Mouse (Mus musculus): ENCODE measurements around the gene Cabp7.
A peak's percentile ranks its signal among the peaks of the same experiment; 100 is the strongest.

Cabp7 gene

GRCm38 (mm10) chr11:4746733-4747132 is at the start of gene Cabp7:
Cabp7 (minus strand) TSS chr11:4746778.
- no peak for DNase-seq (ENCODE audit: low spot score in 2 of 2)

DNA sequence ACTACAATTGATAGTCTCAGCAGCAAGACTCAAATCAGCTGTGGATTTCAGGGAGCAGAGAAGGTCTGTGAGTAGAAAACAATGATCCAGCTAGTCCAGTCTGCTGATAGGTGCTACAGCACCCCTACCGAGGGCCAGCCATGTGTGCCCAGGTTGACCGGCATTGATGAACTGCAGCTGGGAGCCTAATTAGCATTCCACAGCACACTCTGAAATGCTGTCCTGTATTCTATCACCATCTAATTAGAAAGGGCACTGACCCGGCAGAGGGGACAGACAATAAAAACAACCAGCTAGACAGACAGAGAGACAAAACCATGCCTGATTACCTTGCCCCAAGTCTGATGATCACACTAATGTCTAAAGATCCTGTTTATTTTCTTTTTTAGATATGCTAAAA is 46.4 kb upstream of the Cabp7 start:
- no peak for DNase-seq (ENCODE audit: low spot score in 2 of 2)

DNA sequence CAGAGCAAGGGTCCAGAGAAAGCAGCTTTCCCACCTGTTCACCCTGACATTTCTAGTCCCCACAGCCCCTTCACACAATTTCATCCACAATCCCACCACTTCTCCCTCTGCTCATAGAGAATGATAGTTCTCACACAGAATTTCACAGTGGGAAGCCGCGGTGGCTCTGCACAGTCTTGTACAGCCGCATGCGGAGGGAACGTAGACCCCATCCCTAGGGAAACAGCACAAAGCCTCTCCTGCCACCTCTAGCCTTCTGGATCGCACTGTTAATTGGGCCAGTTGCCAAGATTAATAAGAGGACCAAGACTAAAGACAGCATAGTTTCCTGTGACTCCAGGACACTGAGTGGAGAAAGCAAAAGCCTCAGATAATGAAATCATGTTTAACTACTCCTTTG is 45.0 kb upstream of the Cabp7 start:
- no peak for DNase-seq (ENCODE audit: low spot score in 2 of 2)

DNA sequence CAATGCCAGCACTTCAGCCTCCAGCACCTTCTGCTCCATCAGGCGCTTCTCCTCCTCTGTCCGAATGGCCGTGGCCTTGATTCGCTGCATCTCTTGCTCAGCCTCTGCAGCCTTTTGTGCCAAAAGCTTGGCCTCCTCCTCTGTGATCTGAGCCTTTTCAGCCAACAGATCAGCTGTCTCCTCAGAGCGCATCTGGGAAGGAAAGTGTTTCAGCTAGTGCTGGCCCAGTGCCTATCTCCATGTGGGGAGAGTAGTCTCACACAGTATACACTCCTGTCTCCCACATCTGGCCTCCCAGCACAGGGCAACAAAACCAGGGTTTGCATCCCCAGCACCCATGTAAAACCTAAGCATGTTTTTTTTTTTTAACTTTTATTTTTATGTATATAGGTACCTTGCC is 43.1 kb upstream of the Cabp7 start:
- DNase-seq (ENCODE audit: low spot score in 2 of 2): peak in 1 of 2 experiments; percentile 34

DNA sequence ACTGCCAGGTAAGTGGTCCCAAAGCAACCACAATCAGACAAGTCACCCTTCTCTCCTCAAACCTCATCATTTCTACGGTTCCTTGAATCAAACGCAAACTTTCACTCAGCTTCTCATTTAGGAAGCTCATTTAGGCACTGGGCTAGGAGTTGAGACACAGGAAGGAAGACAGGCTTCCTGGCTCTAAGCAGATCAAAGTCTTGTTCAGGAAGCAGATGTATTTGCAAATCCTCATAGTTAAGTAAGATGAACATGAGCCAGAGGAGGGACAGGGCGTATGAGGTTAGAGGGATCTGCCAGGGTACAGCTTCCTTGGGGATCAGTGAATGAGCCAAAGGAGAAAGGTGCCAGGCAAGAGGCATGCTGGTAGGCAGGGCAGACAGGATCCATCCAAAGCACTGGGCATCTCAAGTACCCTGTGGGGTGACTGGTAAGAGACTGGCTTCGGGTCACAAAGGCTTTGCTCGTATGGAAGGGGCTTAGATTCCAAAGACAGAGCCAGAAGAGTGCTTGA is 38.1 kb upstream of the Cabp7 start:
- no peak for DNase-seq (ENCODE audit: low spot score in 2 of 2)

GRCm38 (mm10) chr11:4783116-4783515 is 36.5 kb upstream of the Cabp7 start:
- DNase-seq (ENCODE audit: low spot score in 2 of 2): no peak

DNA sequence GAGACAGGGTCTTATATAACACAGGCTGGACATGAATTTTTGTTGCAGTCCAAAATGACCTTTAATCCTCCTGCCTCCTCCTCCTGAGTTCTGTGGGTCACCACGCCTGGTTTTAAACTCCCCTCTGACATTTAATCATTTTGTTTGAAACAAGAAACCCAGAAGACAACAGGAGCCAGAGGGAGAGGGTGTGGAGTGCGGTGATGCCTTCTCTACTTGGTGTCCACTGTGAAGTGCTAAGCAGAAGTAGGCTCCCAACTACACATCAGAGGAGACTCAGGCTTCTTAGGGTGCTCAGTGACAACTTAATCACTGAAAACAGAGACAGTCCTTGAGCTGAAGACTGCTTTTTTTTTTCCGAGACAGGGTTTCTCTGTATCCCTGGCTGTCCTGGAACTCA is 34.3 kb upstream of the Cabp7 start:
- DNase-seq (ENCODE audit: low spot score in 2 of 2): no peak

GRCm38 (mm10) chr11:4772925-4773324 is 26.3 kb upstream of the Cabp7 start:
- peak in 1 of 2 experiments; percentile 69 for DNase-seq (ENCODE audit: low spot score in 2 of 2)

- no peak for DNase-seq (ENCODE audit: low spot score in 2 of 2)
These were observed 25.2 kb upstream of the Cabp7 start for GRCm38 (mm10) chr11:4771756-4772155.

GRCm38 (mm10) chr11:4769881-4770280 is 23.3 kb upstream of the Cabp7 start:
- no peak for DNase-seq (ENCODE audit: low spot score in 2 of 2)

DNA sequence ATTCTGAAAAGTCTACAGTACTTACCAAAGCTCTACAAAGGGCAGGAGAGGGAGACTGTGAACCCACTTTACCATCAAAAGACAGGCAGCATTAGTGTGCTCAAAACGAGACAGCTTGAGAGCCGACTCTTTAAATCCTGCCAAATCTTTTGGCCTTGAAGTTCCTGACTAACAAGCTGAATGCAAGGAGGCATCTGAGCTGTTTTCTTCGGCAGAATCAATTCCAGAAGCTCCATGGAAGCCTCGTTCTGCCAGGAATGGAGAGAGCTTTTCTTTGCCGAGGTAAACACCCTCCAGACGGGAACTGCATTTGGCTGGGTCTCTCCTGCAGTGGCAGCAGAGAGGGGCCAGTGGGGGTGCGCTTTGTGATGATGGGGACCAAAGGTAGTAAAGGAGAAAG is 22.7 kb upstream of the Cabp7 start:
- DNase-seq (ENCODE audit: low spot score in 2 of 2): no peak

GRCm38 (mm10) chr11:4768399-4768798 is 21.8 kb upstream of the Cabp7 start:
- no peak for DNase-seq (ENCODE audit: low spot score in 2 of 2)

- no peak for DNase-seq (ENCODE audit: low spot score in 2 of 2)
These were observed 17.9 kb upstream of the Cabp7 start for GRCm38 (mm10) chr11:4764476-4764875.

- no peak for DNase-seq (ENCODE audit: low spot score in 2 of 2)
These were observed 17.1 kb upstream of the Cabp7 start for GRCm38 (mm10) chr11:4763631-4764030.

DNA sequence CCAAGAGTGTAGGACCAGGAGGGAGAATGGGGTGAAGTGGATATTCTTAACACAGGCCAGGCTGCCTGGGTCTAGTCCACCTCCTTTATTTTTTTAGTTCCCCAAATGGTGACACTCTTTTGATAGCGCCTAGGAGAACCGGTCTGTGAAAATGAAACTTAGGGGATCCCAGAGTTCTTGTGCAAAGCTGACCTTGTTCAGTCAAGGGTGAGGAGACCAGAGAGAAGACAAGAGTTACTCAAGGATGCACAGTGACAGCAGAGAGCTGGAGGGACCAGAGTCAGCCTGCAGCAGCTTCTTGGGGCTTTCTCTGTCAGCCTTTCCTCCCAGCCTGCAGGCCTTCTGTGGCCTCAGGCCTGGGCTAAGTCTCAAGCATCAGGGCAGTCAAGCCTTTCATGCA is 15.9 kb upstream of the Cabp7 start:
- no peak for DNase-seq (ENCODE audit: low spot score in 2 of 2)

- DNase-seq (ENCODE audit: low spot score in 2 of 2): no peak
These were observed 15.4 kb upstream of the Cabp7 start for GRCm38 (mm10) chr11:4761991-4762390.

DNA sequence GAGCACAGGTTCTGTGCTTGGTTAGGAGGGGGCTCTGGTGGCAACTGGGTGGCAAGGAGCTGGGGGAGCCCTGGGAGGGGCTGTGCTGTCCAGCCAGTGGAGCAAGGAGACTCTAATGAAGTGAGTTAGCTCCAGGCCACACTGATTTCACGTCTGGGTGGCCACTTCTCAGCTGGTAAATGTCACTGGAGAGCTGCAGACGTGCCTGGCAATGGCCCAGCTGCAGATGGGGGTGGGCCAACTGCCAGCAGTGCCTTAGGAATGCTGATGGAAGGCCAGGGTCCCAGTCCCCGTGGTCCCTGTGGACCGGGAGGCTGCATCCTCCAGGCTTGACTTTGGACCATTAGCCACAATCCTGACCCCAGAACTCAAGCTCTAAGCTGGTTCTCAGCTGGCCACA is 13.9 kb upstream of the Cabp7 start:
- DNase-seq (ENCODE audit: low spot score in 2 of 2): no peak

GRCm38 (mm10) chr11:4757789-4758158 is 11.2 kb upstream of the Cabp7 start:
- DNase-seq (ENCODE audit: low spot score in 2 of 2): no peak

GRCm38 (mm10) chr11:4756984-4757788 is 10.6 kb upstream of the Cabp7 start:
- no peak for DNase-seq (ENCODE audit: low spot score in 2 of 2)

- DNase-seq (ENCODE audit: low spot score in 2 of 2): no peak
These were observed 9.9 kb upstream of the Cabp7 start for GRCm38 (mm10) chr11:4756460-4756859.

DNA sequence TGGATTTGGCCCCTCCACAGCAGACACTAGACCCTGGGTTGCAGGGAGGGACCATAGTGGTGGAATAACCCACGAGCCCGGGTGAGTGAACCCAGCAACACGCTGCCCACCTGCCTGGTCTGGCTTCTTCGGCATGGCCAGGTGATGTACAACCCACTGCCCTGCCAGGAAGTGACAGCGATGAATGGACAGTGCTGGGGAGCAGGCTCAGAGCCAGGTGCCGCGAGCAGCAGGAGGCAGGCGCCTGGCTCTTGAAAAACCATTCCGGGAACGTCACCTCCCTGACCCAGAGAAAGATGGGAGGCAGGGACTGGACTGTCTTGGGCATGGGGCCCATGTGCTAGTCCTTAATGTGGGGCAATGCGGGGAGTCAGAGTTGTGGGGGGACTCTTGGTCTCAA is 8.3 kb upstream of the Cabp7 start:
- DNase-seq (ENCODE audit: low spot score in 2 of 2): no peak

- DNase-seq (ENCODE audit: low spot score in 2 of 2): no peak
These were observed 7.5 kb upstream of the Cabp7 start for GRCm38 (mm10) chr11:4754036-4754435.

DNA sequence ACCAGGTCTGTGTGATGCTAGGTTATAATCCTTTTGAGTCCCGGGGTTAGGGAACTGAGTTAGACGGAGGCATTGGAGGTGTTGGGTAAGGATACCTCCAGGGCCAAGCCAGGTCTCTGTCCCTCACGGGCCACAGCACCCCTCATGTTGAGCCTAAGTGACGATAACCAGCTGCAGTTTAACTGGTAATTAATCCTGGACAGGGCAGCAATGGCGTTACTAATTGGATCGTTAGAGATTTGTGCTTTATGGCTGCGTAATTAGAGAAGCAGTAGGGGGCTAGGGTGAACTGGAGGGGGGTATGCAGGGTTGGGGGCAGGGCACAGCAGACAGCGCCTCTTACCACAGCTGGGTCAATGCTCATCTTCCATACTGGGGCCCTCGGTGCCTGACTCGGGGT is 6.3 kb upstream of the Cabp7 start:
- no peak for DNase-seq (ENCODE audit: low spot score in 2 of 2)

GRCm38 (mm10) chr11:4750263-4750662 is 3.7 kb upstream of the Cabp7 start:
- peak; percentile 69 to 83 for DNase-seq (ENCODE audit: low spot score in 2 of 2)

Measured in urinary bladder, postnatal 4 days (tissue).